Mouse (Mus musculus) kidney, adult 10 weeks (tissue): Measurements from ENCODE around the gene Gemin4. TPM values are rescaled to one million over a fixed set of nuclear protein-coding genes. Genes with fewer than 3 reads are reported as not detected.

Experiments used
- polyA plus RNA-seq: library from polyadenylated mRNA; stranded (reverse); fragments of 350-450 nt; fragmentation: Illumina TruSeq; extraction: RNeasy Lipid Tissue Mini Kit (QIAGEN cat#74804); gene quantifications from one replicate; pipeline ENCODE4 v1.2.3, GENCODE M21; 2014; ENCODE audit warnings: low read depth, low replicate concordance

The Gemin4 gene
- polyA plus RNA-seq: 1.6 TPM

DNA sequence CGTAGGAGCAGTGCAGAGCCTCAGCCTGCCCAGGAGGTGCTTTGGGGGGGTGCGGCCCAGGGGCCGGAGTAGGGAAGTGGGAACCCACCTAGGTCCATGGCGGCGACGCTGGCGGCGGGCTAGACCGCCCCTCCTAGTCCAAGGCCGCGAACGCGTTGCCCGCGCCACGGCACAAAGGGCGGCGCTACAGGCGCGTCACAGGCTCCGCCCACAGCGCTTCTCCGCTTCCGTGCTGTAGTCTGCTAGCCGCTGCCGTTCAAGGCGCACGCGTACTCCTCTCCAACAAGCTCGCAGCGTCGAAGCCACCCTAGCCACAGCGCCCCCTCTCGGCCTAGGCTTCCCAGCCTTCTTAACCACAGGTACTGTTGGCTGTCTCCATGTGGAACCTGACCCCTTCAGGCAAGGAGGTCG lies at the start of gene Gemin4, which contains the start of gene Dbil5:
Gene Gemin4, minus strand, starts transcription at position 275 of the 411 bp plus-strand sequence.
Gene Dbil5, plus strand, starts transcription at position 219 of the 411 bp plus-strand sequence.

GRCm38 (mm10) chr11:76242901-76243810 lies 25.7 kb upstream of the Gemin4 start, which contains the start of the genes Mrm3 and Glod4:
Mrm3 (plus strand) TSS chr11:76243715.
Glod4 (minus strand) TSS chr11:76243725.

DNA sequence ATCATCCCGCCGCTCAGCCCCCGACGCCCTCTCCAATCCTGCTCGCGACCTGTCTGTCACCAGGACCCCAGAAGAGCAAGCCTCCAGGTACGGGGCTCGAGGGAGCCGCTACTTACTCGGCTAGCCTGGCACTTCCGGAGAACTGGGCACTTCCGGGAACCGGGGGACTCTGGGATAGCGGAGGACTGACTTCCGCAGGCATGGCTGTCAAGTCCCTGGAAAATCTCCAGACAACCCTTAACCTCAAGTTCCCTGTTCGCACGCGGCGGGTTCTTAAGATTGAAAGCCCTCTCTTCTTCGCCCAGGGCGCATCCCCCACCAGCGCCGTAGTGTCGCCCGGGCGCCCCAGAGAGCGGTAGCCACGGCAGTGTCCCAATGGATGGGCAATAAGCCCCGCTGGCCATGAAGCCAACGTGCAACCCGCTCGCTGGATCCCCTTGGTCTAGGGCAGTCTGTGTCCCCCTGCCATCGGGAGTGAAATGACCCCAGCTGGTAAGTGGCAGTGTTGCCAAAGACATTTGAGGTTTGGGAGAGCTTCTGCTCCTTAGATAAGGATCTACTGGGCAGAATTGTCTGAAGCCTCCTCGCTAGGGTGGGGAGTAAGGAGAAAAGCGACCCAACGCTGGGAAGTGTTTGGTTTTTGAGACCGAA lies 37.8 kb downstream of the Gemin4 start, which contains the start of the genes Vps53 and Fam57a:
Gene Vps53, minus strand, starts transcription at position 153 of the 651 bp plus-strand sequence.
Gene Fam57a, plus strand, starts transcription at position 177 of the 651 bp plus-strand sequence.

Other genes starting within 250 kb of the Gemin4 start
- gene 1700016K19Rik, start 217.8 kb downstream of the Gemin4 start, polyA plus RNA-seq: not detected
- gene Rflnb, start 189.9 kb downstream of the Gemin4 start, polyA plus RNA-seq: 21.2 TPM
- 61.5 TPM for gene Vps53, start 38.0 kb downstream of the Gemin4 start, polyA plus RNA-seq
- gene Fam57a, start 38.0 kb downstream of the Gemin4 start, polyA plus RNA-seq: 3.7 TPM
- 1.0 TPM for gene Dbil5, start 56 bp downstream of the Gemin4 start, polyA plus RNA-seq
- 2.9 TPM for gene Mrm3, start 26.1 kb upstream of the Gemin4 start, polyA plus RNA-seq
- gene Glod4, start 26.1 kb upstream of the Gemin4 start, polyA plus RNA-seq: 147 TPM
- gene Nxn, start 181.5 kb upstream of the Gemin4 start, polyA plus RNA-seq: 3.2 TPM
- 9.5 TPM for gene Timm22, start 189.3 kb upstream of the Gemin4 start, polyA plus RNA-seq